Comparison of ENCODE assay signal across 13 mouse cellular contexts in genomic region chr1:187770234-187770633, GRCm38 (mm10).
"Had no signal": no experiment of that assay in that cellular context is flagged by ENCODE, and none has a peak within 500 bp of the region (broad histone marks: within the 10 kb centered on the region; RNA-seq: fewer than 3 reads in every experiment).

No protein-coding gene starts in this region.

- DNase-seq: left cerebral cortex, postnatal 4 days; lung, embryonic 14.5 days; lung, postnatal 10 days; thymus, postnatal 25 days had no signal

- H3K9me3 ChIP-seq: limb, embryonic 13.5 days; liver, embryonic 12.5 days; midbrain, embryonic 15.5 days; neural tube, embryonic 12.5 days had no signal

- H3K4me1 ChIP-seq: limb, embryonic 13.5 days; liver, embryonic 12.5 days; megakaryocyte, embryonic 14.5 days; midbrain, embryonic 15.5 days; neural tube, embryonic 12.5 days had no signal

- H3K27ac ChIP-seq: limb, embryonic 13.5 days; liver, embryonic 12.5 days; macrophage; midbrain, embryonic 15.5 days; neural tube, embryonic 12.5 days; stomach, postnatal 0 days had no signal

- H3K4me3 ChIP-seq: limb, embryonic 13.5 days; liver, embryonic 12.5 days; megakaryocyte, embryonic 14.5 days; midbrain, embryonic 15.5 days; neural tube, embryonic 12.5 days had no signal

- H3K9ac ChIP-seq: limb, embryonic 13.5 days; liver, embryonic 12.5 days; lung, embryonic 14.5 days; midbrain, embryonic 15.5 days; neural tube, embryonic 12.5 days had no signal

- ATAC-seq: intestine, embryonic 16.5 days; liver, embryonic 12.5 days; midbrain, embryonic 15.5 days had no signal

- H3K27me3 ChIP-seq: limb, embryonic 13.5 days; liver, embryonic 12.5 days; megakaryocyte, embryonic 14.5 days; midbrain, embryonic 15.5 days; neural tube, embryonic 12.5 days had no signal

- H3K36me3 ChIP-seq: limb, embryonic 13.5 days; liver, embryonic 12.5 days; midbrain, embryonic 15.5 days; neural tube, embryonic 12.5 days had no signal

- H3K4me2 ChIP-seq: limb, embryonic 13.5 days; liver, embryonic 12.5 days; lung, embryonic 14.5 days; midbrain, embryonic 11.5 days; midbrain, embryonic 15.5 days; neural tube, embryonic 12.5 days had no signal
